Mouse (Mus musculus): ENCODE results near the gene Sae1. TPM values are rescaled to one million over a fixed set of nuclear protein-coding genes. Genes with fewer than 3 reads are reported as not detected.

Sae1 gene
- polyA plus RNA-seq, 1 experiment from 2014 or later: 297 TPM

DNA sequence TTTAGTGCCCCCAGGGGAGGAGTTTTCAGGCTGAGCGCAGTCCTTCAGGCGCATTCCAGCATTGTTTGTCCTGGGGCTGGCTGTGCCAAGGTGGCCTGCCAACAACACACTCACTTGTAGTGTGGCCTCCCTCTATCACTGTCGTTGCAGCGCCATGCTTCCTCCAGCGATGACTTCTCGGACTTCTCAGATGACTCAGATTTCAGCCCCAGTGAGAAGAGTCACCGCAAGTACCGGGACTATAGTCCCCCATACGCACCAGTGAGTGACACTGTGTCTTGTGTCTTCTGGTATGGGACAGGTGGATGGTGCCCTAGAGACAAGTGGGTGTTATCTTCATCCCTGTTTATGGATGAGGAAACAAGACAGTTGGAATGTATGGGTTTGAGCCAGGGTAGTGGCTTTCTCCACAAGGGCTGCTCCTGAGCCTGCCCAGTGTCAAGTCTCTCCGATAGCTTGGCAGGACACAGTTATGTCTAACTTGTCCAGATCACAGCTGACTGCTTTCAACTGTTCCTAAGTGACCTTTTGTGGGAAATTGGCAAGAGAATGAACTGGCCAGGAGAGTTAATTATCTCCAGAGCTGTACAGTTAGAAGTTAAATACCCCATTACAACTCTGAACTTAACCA, 29.6 kb upstream of the Sae1 start:
- Histone ChIP-seq H3K4me3 (replicated peaks; ENCODE audit: low read length) (no peak overlapping the region), H3K27ac (ENCODE audit: low read length) (no peak overlapping the region), H3K27me3 (replicated peaks; ENCODE audit: control insufficient read depth, insufficient read depth, low read length) (no peaks in the 10 kb centered on the region), H3K4me1 (replicated peaks; ENCODE audit: control insufficient read depth, insufficient read depth, low read length) (0 out of 2 replicates have a peak, but pooled peaks cover 3% of the 10 kb centered on the region), H3K36me3 (ENCODE audit: control insufficient read depth, insufficient read depth) (peaks cover 24% of the 10 kb centered on the region), H3K4me2 (ENCODE audit: low read length) (no peak overlapping the region), H3K9ac (replicated peaks; ENCODE audit: low read depth, low read length) (no peak overlapping the region), H3K9me3 (ENCODE audit: control insufficient read depth, low read length) (no peaks in the 10 kb centered on the region)
- ATAC-seq: no peak
- 93% methylated on average over 10 of the region's 10 CpGs for WGBS

DNA sequence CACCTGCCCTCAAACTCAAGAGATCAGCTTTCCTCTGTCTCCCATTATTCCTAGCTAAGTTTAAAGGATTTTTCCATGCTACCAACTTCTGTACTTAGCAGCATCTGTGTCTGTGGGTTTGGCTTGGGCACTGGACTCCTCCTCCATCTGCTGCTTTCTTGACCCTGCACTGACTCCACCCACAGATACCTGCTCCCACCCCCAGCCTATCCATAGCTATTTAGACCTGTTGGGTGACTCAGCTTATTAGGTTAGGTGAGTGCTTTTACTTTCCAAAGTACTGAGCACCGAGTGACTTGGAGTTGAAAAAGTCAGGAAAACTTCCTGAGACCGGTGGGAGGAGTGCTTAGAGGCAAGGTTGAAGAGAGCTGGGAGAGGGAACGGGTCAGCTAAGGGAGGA, 27.8 kb upstream of the Sae1 start:
- no peak overlapping the region for H3K27ac ChIP-seq (ENCODE audit: low read length)
- H3K9me3 ChIP-seq (ENCODE audit: control insufficient read depth, low read length): no peaks in the 10 kb centered on the region
- H3K9ac ChIP-seq (replicated peaks; ENCODE audit: low read depth, low read length): no peak overlapping the region
- no peaks in the 10 kb centered on the region for H3K27me3 ChIP-seq (replicated peaks; ENCODE audit: control insufficient read depth, insufficient read depth, low read length)
- H3K4me2 ChIP-seq (ENCODE audit: low read length): no peak overlapping the region
- H3K4me1 ChIP-seq (replicated peaks; ENCODE audit: control insufficient read depth, insufficient read depth, low read length): 0 out of 2 replicates have a peak, but pooled peaks cover 3% of the 10 kb centered on the region
- H3K36me3 ChIP-seq (ENCODE audit: control insufficient read depth, insufficient read depth): peaks cover 10% of the 10 kb centered on the region
- WGBS: 83% methylated on average over 3 of the region's 3 CpGs
- ATAC-seq: no peak
- H3K4me3 ChIP-seq (replicated peaks; ENCODE audit: low read length): no peak overlapping the region

DNA sequence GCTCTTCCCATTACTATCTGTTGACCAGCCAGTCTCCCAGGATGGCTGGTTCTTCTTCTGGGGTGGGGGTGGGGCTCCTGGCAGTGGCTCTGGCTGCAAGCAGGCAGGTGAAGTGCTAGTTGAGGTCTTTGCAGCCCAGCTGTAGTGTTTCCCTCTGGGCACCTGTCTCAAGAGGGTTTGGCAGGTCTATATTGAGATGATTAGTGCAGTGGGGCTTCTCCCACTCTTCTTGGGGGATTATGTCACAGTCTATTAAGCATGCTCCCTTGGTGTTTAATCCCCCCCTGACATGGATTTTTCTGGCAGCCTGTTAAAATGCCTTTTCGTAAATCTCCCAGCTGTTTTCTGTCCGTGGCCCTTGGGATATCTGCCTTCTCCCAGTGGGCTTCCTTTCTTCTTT, 25.3 kb upstream of the Sae1 start:
- ATAC-seq: no peak
- no peak overlapping the region for H3K27ac ChIP-seq (ENCODE audit: low read length)
- WGBS: 47% methylated on average over 2 of the region's 2 CpGs
- H3K36me3 ChIP-seq (ENCODE audit: control insufficient read depth, insufficient read depth): peaks cover 5% of the 10 kb centered on the region
- H3K4me3 ChIP-seq (replicated peaks; ENCODE audit: low read length): no peak overlapping the region
- no peak overlapping the region for H3K9ac ChIP-seq (replicated peaks; ENCODE audit: low read depth, low read length)
- 0 out of 2 replicates have a peak, but pooled peaks cover 3% of the 10 kb centered on the region for H3K4me1 ChIP-seq (replicated peaks; ENCODE audit: control insufficient read depth, insufficient read depth, low read length)
- no peaks in the 10 kb centered on the region for H3K9me3 ChIP-seq (ENCODE audit: control insufficient read depth, low read length)
- H3K4me2 ChIP-seq (ENCODE audit: low read length): no peak overlapping the region
- H3K27me3 ChIP-seq (replicated peaks; ENCODE audit: control insufficient read depth, insufficient read depth, low read length): no peaks in the 10 kb centered on the region

DNA sequence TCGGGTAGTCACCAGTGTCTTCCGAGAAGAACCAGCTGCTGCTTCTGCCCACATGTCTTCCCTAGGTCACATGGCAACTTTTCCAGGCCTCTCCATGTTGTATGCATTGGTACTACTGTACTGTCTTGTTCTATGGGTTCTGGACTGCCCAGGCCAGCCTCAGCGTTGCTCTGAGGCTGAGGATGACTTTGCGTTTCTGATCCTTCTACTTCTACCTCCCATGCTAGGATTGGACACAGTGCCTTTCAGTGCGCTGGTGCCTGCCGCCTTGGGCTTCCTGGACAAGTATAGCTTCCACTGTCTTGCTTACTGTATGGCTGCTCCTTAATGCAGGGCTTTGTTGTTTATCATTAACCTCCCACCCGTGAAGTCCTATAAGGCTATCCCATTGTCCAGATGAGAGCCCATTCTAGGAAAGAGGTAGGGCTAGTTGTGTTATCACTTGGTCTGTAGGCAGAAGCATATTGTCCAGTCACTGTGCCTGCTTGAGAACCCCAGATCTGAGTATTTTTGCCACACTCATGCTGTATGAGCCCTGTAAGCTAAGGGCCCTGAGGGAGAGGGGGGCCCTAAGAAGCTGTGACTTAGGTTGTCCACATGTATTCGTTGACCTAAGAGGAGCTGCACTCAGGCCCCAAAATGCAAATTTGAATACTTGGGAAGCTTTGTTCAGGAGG, 24.8 kb upstream of the Sae1 start:
- Histone ChIP-seq H3K9ac (replicated peaks; ENCODE audit: low read depth, low read length) (no peak overlapping the region), H3K36me3 (ENCODE audit: control insufficient read depth, insufficient read depth) (peaks cover 4% of the 10 kb centered on the region)

DNA sequence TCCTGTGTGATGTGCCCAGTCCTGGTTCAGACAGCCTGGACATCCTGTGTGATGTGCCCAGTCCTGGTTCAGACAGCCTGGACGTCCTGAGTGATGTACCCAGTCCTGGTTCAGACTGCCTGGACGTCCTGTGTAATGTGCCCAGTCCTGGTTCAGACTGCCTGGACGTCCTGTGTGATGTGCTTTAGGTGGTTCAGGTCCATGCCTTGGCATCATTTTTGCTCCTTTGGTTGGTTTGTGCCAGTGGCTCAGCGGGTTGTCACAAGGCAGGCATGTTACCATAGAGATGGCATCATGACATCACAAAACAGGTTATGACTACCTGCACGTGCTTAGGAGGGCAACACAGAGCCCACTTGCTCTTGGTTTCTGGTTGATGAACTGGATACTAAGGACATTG, 23.5 kb upstream of the Sae1 start:
- no peak overlapping the region for H3K4me2 ChIP-seq (ENCODE audit: low read length)
- H3K9me3 ChIP-seq (ENCODE audit: control insufficient read depth, low read length): no peaks in the 10 kb centered on the region
- H3K9ac ChIP-seq (replicated peaks; ENCODE audit: low read depth, low read length): no peak overlapping the region
- H3K27ac ChIP-seq (ENCODE audit: low read length): no peak overlapping the region
- H3K36me3 ChIP-seq (ENCODE audit: control insufficient read depth, insufficient read depth): no peaks in the 10 kb centered on the region
- no peak overlapping the region for H3K4me3 ChIP-seq (replicated peaks; ENCODE audit: low read length)
- ATAC-seq: no peak
- WGBS: 90% methylated on average over 5 of the region's 5 CpGs
- H3K27me3 ChIP-seq (replicated peaks; ENCODE audit: control insufficient read depth, insufficient read depth, low read length): no peaks in the 10 kb centered on the region
- H3K4me1 ChIP-seq (replicated peaks; ENCODE audit: control insufficient read depth, insufficient read depth, low read length): peaks cover 6% of the 10 kb centered on the region

More for the DNA sequence above, 24.8 kb upstream of the Sae1 start:
- Histone ChIP-seq H3K4me1 (replicated peaks; ENCODE audit: control insufficient read depth, insufficient read depth, low read length) (0 out of 2 replicates have a peak, but pooled peaks cover 3% of the 10 kb centered on the region), H3K9me3 (ENCODE audit: control insufficient read depth, low read length) (no peaks in the 10 kb centered on the region), H3K27me3 (replicated peaks; ENCODE audit: control insufficient read depth, insufficient read depth, low read length) (no peaks in the 10 kb centered on the region), H3K4me2 (ENCODE audit: low read length) (no peak overlapping the region), H3K27ac (ENCODE audit: low read length) (no peak overlapping the region), H3K4me3 (replicated peaks; ENCODE audit: low read length) (no peak overlapping the region)
- no peak for ATAC-seq
- WGBS: 88% methylated on average over 8 of the region's 8 CpGs

DNA sequence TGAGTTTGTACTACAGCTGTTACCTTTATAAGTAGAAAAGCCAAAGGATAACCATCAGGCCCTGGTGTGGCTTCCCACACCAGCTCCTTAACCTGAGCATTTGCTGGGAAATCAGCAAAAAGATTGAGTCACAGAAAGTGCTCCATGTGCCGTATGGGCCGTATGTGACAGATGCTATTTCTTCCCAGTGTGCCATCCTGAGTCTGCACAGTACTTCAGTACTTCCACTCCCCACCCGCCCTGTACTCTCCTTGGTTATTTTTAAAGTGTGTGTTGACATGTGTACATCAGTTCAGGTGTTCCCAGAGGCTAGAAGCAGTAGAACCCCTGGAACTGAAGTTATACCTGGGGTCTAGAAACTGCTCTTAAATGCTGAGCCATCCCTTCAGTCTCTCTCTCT, 19.4 kb upstream of the Sae1 start:
- H3K4me2 ChIP-seq (ENCODE audit: low read length): no peak overlapping the region
- peaks cover 28% of the 10 kb centered on the region for H3K4me1 ChIP-seq (replicated peaks; ENCODE audit: control insufficient read depth, insufficient read depth, low read length)
- no peak overlapping the region for H3K27ac ChIP-seq (ENCODE audit: low read length)
- no peaks in the 10 kb centered on the region for H3K9me3 ChIP-seq (ENCODE audit: control insufficient read depth, low read length)
- no peaks in the 10 kb centered on the region for H3K27me3 ChIP-seq (replicated peaks; ENCODE audit: control insufficient read depth, insufficient read depth, low read length)
- H3K4me3 ChIP-seq (replicated peaks; ENCODE audit: low read length): no peak overlapping the region
- ATAC-seq: no peak
- 91% methylated on average over 3 of the region's 3 CpGs for WGBS
- no peaks in the 10 kb centered on the region for H3K36me3 ChIP-seq (ENCODE audit: control insufficient read depth, insufficient read depth)
- no peak overlapping the region for H3K9ac ChIP-seq (replicated peaks; ENCODE audit: low read depth, low read length)

DNA sequence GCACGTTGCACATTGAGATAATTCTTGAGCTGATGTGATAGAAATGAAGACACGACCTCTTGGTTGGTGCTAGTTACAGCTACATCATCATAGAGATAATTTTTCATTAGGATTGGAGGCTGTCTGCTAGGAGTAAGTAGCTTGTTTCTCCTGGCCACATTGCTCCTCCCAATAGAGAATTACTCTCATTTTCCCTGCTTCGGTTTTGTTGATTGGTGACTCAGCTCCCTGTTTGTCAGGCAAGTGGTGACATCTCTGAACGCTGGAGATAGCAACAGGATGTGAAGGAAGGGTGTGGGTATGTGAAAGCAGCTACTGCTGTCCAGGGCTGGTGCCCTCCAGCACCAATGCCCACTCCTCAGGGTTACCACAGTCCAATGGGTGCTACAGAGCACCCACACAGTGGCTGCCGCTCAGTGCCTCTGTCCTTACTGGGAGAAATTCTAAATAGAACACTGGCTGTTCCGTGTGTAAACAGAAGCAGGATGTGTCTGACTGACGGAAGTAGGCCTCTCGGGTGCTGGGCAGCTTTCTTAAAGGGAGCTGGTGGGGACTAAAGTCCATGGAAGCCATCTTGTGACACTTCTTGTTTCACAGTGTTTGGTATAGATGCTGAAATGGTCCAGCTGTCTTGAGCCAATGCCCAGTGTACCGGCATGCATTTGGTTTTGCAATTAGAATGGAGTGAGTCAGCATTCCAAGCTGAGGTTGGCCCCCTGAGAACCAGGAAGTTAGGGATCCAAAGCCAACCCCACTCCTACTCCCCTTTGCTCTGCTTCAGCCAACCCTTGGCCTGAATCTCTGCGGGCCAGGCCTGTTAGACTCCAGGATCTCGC, 18.1 kb upstream of the Sae1 start:
- H3K4me3 ChIP-seq (replicated peaks; ENCODE audit: low read length): no peak overlapping the region; the same call in 1 of the 2 replicates
- H3K27ac ChIP-seq (ENCODE audit: low read length): peak overlapping the region; percentile 43
- no peaks in the 10 kb centered on the region for H3K27me3 ChIP-seq (replicated peaks; ENCODE audit: control insufficient read depth, insufficient read depth, low read length)
- H3K36me3 ChIP-seq (ENCODE audit: control insufficient read depth, insufficient read depth): no peaks in the 10 kb centered on the region
- no peaks in the 10 kb centered on the region for H3K9me3 ChIP-seq (ENCODE audit: control insufficient read depth, low read length)
- no peak for ATAC-seq
- H3K4me2 ChIP-seq (ENCODE audit: low read length): peak overlapping the region; percentile 35
- peak overlapping the region; percentile 33; the same call in 1 of the 2 replicates for H3K9ac ChIP-seq (replicated peaks; ENCODE audit: low read depth, low read length)
- peaks cover 28% of the 10 kb centered on the region for H3K4me1 ChIP-seq (replicated peaks; ENCODE audit: control insufficient read depth, insufficient read depth, low read length)
- WGBS: 64% methylated on average over 11 of the region's 11 CpGs

DNA sequence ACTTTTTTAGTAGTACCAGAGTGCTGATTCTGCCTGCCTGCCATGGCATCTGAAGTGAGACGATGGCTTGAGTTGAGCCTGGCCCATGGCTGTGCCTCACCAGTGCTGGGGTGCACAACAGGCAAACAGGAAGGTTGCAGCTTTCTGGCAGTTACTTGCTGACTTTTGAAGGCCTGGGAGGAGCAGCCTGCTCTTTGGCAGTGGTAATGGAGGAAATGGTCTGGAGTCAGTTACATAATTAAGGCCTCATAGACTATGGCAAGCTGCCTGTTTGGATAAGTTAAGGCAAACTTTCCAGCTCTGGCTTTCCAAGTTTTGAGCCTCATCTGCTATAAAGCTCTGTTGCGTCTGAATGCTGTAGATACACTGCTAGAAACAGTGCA, 17.5 kb upstream of the Sae1 start:
- H3K9me3 ChIP-seq (ENCODE audit: control insufficient read depth, low read length): no peaks in the 10 kb centered on the region
- H3K27ac ChIP-seq (ENCODE audit: low read length): peak overlapping the region; percentile 46
- peak overlapping the region; percentile 37; the same call in 1 of the 2 replicates for H3K9ac ChIP-seq (replicated peaks; ENCODE audit: low read depth, low read length)
- H3K36me3 ChIP-seq (ENCODE audit: control insufficient read depth, insufficient read depth): no peaks in the 10 kb centered on the region
- 60% methylated on average over 2 of the region's 2 CpGs for WGBS
- ATAC-seq: no peak
- H3K4me2 ChIP-seq (ENCODE audit: low read length): no peak overlapping the region; the same call in 1 of the 2 replicates
- H3K27me3 ChIP-seq (replicated peaks; ENCODE audit: control insufficient read depth, insufficient read depth, low read length): no peaks in the 10 kb centered on the region
- no peak overlapping the region for H3K4me3 ChIP-seq (replicated peaks; ENCODE audit: low read length)
- H3K4me1 ChIP-seq (replicated peaks; ENCODE audit: control insufficient read depth, insufficient read depth, low read length): peaks cover 28% of the 10 kb centered on the region
